Mouse (Mus musculus) urinary bladder, postnatal 14 days (tissue): Measurements from ENCODE around the gene Tmem119.

Experiments used
- DNase-seq: peaks from one replicate; pipeline ENCODE4 v3.0.0; 2021; ENCODE audit warnings: low spot score

Gene Tmem119

GRCm38 (mm10) chr5:113765641-113766526 is 34.4 kb downstream of the Tmem119 start:
- no peak for DNase-seq

- DNase-seq = no peak
Observed at GRCm38 (mm10) chr5:113764426-113764825, 35.9 kb downstream of the Tmem119 start.

- DNase-seq = no peak
Observed at GRCm38 (mm10) chr5:113761585-113761984, 38.7 kb downstream of the Tmem119 start.

- DNase-seq = no peak
Observed at GRCm38 (mm10) chr5:113755347-113756030, 44.8 kb downstream of the Tmem119 start.

GRCm38 (mm10) chr5:113751521-113752157 is 48.7 kb downstream of the Tmem119 start:
- no peak for DNase-seq

GRCm38 (mm10) chr5:113748556-113749331 is 51.6 kb downstream of the Tmem119 start:
- DNase-seq = no peak

- no peak for DNase-seq
Observed at GRCm38 (mm10) chr5:113747629-113748028, 52.7 kb downstream of the Tmem119 start.
